Mouse (Mus musculus) forebrain, embryonic 14.5 days (tissue): ENCODE measurements around the gene 4430402I18Rik. TPM values are rescaled to one million over a fixed set of nuclear protein-coding genes. Genes with fewer than 3 reads are reported as not detected.

ENCODE experiments used
- polyA plus RNA-seq: library from polyadenylated mRNA; unstranded; fragments of >200 nt; fragmentation: Nextera tagmentation; extraction: Ambion mirVana; gene quantifications from 2 replicates; pipeline ENCODE4 v1.2.1, GENCODE M21; 2014

4430402I18Rik gene
- polyA plus RNA-seq, 1 experiment from 2014 or later, result 2.1 TPM

Other genes with a start within 250 kb of the 4430402I18Rik start
- gene Slc1a1, start 132.8 kb downstream of the 4430402I18Rik start, polyA plus RNA-seq, result 9.3 and 13.6 TPM in 2 replicates
- gene Plpp6, start 3.8 kb downstream of the 4430402I18Rik start, polyA plus RNA-seq, result 9.8 and 11.4 TPM in 2 replicates
- 42.0 and 55.0 TPM in 2 replicates for gene Cdc37l1, start 22.6 kb upstream of the 4430402I18Rik start, polyA plus RNA-seq
- gene Ak3, start 80.2 kb upstream of the 4430402I18Rik start, polyA plus RNA-seq, result 76.8 and 83.2 TPM in 2 replicates
- gene Rcl1, start 133.6 kb upstream of the 4430402I18Rik start, polyA plus RNA-seq, result 34.8 and 35.1 TPM in 2 replicates